Mouse (Mus musculus) macrophage (primary cell): ENCODE data around the gene Cd302. TPM values are rescaled to one million over a fixed set of nuclear protein-coding genes. Genes with fewer than 3 reads are reported as not detected.

ENCODE experiments used
- polyA plus RNA-seq: library from polyadenylated mRNA; stranded (reverse); fragments of 250-400 nt; gene quantifications from 3 replicates; pipeline ENCODE4 v1.2.4, GENCODE M21; 2018; ENCODE audit warnings: inconsistent platforms

Gene Cd302
- polyA plus RNA-seq, 1 experiment from 2014 or later = 30.9 TPM

Other genes starting within 250 kb of the Cd302 start
- gene Baz2b, start 74.6 kb downstream of the Cd302 start, polyA plus RNA-seq = 22.8 to 37.7 TPM (median 32.3 TPM) in 3 replicates
- 36.4 to 41.1 TPM (median 40.1 TPM) in 3 replicates for gene March7, start 74.6 kb downstream of the Cd302 start, polyA plus RNA-seq
- gene Ly75, start 98.8 kb upstream of the Cd302 start, polyA plus RNA-seq = 0.10 to 0.17 TPM (median 0.16 TPM) in 3 replicates